Mouse (Mus musculus): ENCODE data around the gene Gbp7. TPM values are rescaled to one million over a fixed set of nuclear protein-coding genes. Genes with fewer than 3 reads are reported as not detected.

The Gbp7 gene
- 5.7 and 7.7 TPM in 2 replicates for polyA plus RNA-seq (2014; fragmentation: Nextera tagmentation; extraction: Ambion mirVana)

- H3K4me1 ChIP-seq (replicated peaks; ENCODE audit: control insufficient read depth, insufficient read depth, low read length): peaks cover 14% of the 10 kb centered on the region
- DNase-seq (ENCODE audit: low spot score): peak; percentile 81
- ATAC-seq (replicated peaks; ENCODE audit: low FRiP score, low TSS enrichment, low read depth): peak; percentile 80
- no peaks in the 10 kb centered on the region for H3K9me3 ChIP-seq (ENCODE audit: control insufficient read depth, low read length)
- H3K4me3 ChIP-seq (ENCODE audit: low read depth, low read length): peak within 1 kb of the TSS; percentile 66
- H3K4me2 ChIP-seq (ENCODE audit: low read length): peak within 1 kb of the TSS; percentile 94
- H3K36me3 ChIP-seq (ENCODE audit: control insufficient read depth, insufficient read depth, low read length): no peaks in the 10 kb centered on the region
- H3K9ac ChIP-seq (ENCODE audit: low read length): peak within 1 kb of the TSS; percentile 55
- H3K27me3 ChIP-seq (replicated peaks; ENCODE audit: control insufficient read depth, insufficient read depth, low read length): no peaks in the 10 kb centered on the region
- 1% methylated on average over 30 of the region's 30 CpGs for WGBS
- H3K27ac ChIP-seq (ENCODE audit: low read depth): no peak within 1 kb of the TSS
Observed at GRCm38 (mm10) chr3:142530087-142530953, at the start of gene Gbp7. Gene Gbp7, plus strand, starts transcription at chr3:142530342.

GRCm38 (mm10) chr3:142490465-142490864, 39.7 kb upstream of the Gbp7 start:
- Histone ChIP-seq H3K27me3 (replicated peaks; ENCODE audit: control insufficient read depth, insufficient read depth, low read length) (peaks cover 3% of the 10 kb centered on the region; the same call in 1 of the 2 replicates), H3K4me2 (ENCODE audit: low read length) (no peak overlapping the region), H3K27ac (ENCODE audit: low read depth) (no peak overlapping the region), H3K9me3 (ENCODE audit: control insufficient read depth, low read length) (no peaks in the 10 kb centered on the region), H3K9ac (ENCODE audit: low read length) (no peak overlapping the region), H3K36me3 (ENCODE audit: control insufficient read depth, insufficient read depth, low read length) (no peaks in the 10 kb centered on the region), H3K4me1 (replicated peaks; ENCODE audit: control insufficient read depth, insufficient read depth, low read length) (no peaks in the 10 kb centered on the region), H3K4me3 (ENCODE audit: low read depth, low read length) (no peak overlapping the region)
- ATAC-seq (replicated peaks; ENCODE audit: low FRiP score, low TSS enrichment, low read depth) (no peak), DNase-seq (ENCODE audit: low spot score) (no peak)
- whole genome bisulfite sequencing: 77% methylated on average over 1 of the region's 1 CpGs

- DNase-seq (ENCODE audit: low spot score) (peak; percentile 69), ATAC-seq (replicated peaks; ENCODE audit: low FRiP score, low TSS enrichment, low read depth) (peak; percentile 79)
- no peak within 1 kb of the TSS for H3K4me3 ChIP-seq (ENCODE audit: low read depth, low read length)
- H3K4me1 ChIP-seq (replicated peaks; ENCODE audit: control insufficient read depth, insufficient read depth, low read length): no peaks in the 10 kb centered on the region; the same call in 1 of the 2 replicates
- no peaks in the 10 kb centered on the region for H3K36me3 ChIP-seq (ENCODE audit: control insufficient read depth, insufficient read depth, low read length)
- H3K27me3 ChIP-seq (replicated peaks; ENCODE audit: control insufficient read depth, insufficient read depth, low read length): peaks cover 3% of the 10 kb centered on the region; the same call in 1 of the 2 replicates
- no peaks in the 10 kb centered on the region for H3K9me3 ChIP-seq (ENCODE audit: control insufficient read depth, low read length)
- 45% methylated on average over 6 of the region's 6 CpGs for WGBS
- no peak within 1 kb of the TSS for H3K27ac ChIP-seq (ENCODE audit: low read depth)
- no peak within 1 kb of the TSS for H3K9ac ChIP-seq (ENCODE audit: low read length)
- H3K4me2 ChIP-seq (ENCODE audit: low read length): no peak within 1 kb of the TSS
Observed at GRCm38 (mm10) chr3:142493536-142494061, 36.5 kb upstream of the Gbp7 start, which contains the start of gene Gbp5. Gene Gbp5, plus strand, starts transcription at chr3:142493978.

- peak; percentile 41 for DNase-seq (ENCODE audit: low spot score)
- ATAC-seq (replicated peaks; ENCODE audit: low FRiP score, low TSS enrichment, low read depth): no peak
- no peaks in the 10 kb centered on the region for H3K36me3 ChIP-seq (ENCODE audit: control insufficient read depth, insufficient read depth, low read length)
- H3K4me3 ChIP-seq (ENCODE audit: low read depth, low read length): no peak overlapping the region
- H3K27ac ChIP-seq (ENCODE audit: low read depth): no peak overlapping the region
- WGBS: 93% methylated on average over 5 of the region's 5 CpGs
- H3K27me3 ChIP-seq (replicated peaks; ENCODE audit: control insufficient read depth, insufficient read depth, low read length): no peaks in the 10 kb centered on the region; the same call in 1 of the 2 replicates
- no peaks in the 10 kb centered on the region for H3K9me3 ChIP-seq (ENCODE audit: control insufficient read depth, low read length)
- H3K4me2 ChIP-seq (ENCODE audit: low read length): no peak overlapping the region
- no peak overlapping the region for H3K9ac ChIP-seq (ENCODE audit: low read length)
- H3K4me1 ChIP-seq (replicated peaks; ENCODE audit: control insufficient read depth, insufficient read depth, low read length): no peaks in the 10 kb centered on the region; the same call in 1 of the 2 replicates
Observed at GRCm38 (mm10) chr3:142495146-142495655, 34.9 kb upstream of the Gbp7 start.

- no peak overlapping the region for H3K9ac ChIP-seq (ENCODE audit: low read length)
Observed at GRCm38 (mm10) chr3:142496113-142497101, 33.7 kb upstream of the Gbp7 start.

GRCm38 (mm10) chr3:142497123-142497841, 32.9 kb upstream of the Gbp7 start:
- Histone ChIP-seq H3K4me2 (ENCODE audit: low read length) (peak overlapping the region; percentile 16), H3K4me3 (ENCODE audit: low read depth, low read length) (no peak overlapping the region), H3K4me1 (replicated peaks; ENCODE audit: control insufficient read depth, insufficient read depth, low read length) (no peaks in the 10 kb centered on the region; the same call in 1 of the 2 replicates), H3K9me3 (ENCODE audit: control insufficient read depth, low read length) (no peaks in the 10 kb centered on the region), H3K27ac (ENCODE audit: low read depth) (no peak overlapping the region), H3K36me3 (ENCODE audit: control insufficient read depth, insufficient read depth, low read length) (no peaks in the 10 kb centered on the region), H3K27me3 (replicated peaks; ENCODE audit: control insufficient read depth, insufficient read depth, low read length) (no peaks in the 10 kb centered on the region; the same call in 1 of the 2 replicates), H3K9ac (ENCODE audit: low read length) (no peak overlapping the region)
- DNase-seq (ENCODE audit: low spot score) (no peak), ATAC-seq (replicated peaks; ENCODE audit: low FRiP score, low TSS enrichment, low read depth) (no peak)
- 48% methylated on average over 15 of the region's 15 CpGs for WGBS

More at GRCm38 (mm10) chr3:142496113-142497101, 33.7 kb upstream of the Gbp7 start:
- Histone ChIP-seq H3K4me3 (ENCODE audit: low read depth, low read length) (peak overlapping the region; percentile 12; the same call in 1 of the 2 replicates), H3K27me3 (replicated peaks; ENCODE audit: control insufficient read depth, insufficient read depth, low read length) (no peaks in the 10 kb centered on the region; the same call in 1 of the 2 replicates), H3K27ac (ENCODE audit: low read depth) (no peak overlapping the region), H3K9me3 (ENCODE audit: control insufficient read depth, low read length) (no peaks in the 10 kb centered on the region), H3K36me3 (ENCODE audit: control insufficient read depth, insufficient read depth, low read length) (no peaks in the 10 kb centered on the region), H3K4me2 (ENCODE audit: low read length) (peak overlapping the region; percentile 16), H3K4me1 (replicated peaks; ENCODE audit: control insufficient read depth, insufficient read depth, low read length) (no peaks in the 10 kb centered on the region; the same call in 1 of the 2 replicates)
- ATAC-seq (replicated peaks; ENCODE audit: low FRiP score, low TSS enrichment, low read depth): no peak
- WGBS: 44% methylated on average over 14 of the region's 14 CpGs
- DNase-seq (ENCODE audit: low spot score): no peak

- H3K4me3 ChIP-seq (ENCODE audit: low read depth, low read length): no peak overlapping the region
- no peak overlapping the region for H3K4me2 ChIP-seq (ENCODE audit: low read length)
- H3K9me3 ChIP-seq (ENCODE audit: control insufficient read depth, low read length): no peaks in the 10 kb centered on the region
- no peaks in the 10 kb centered on the region; the same call in 1 of the 2 replicates for H3K4me1 ChIP-seq (replicated peaks; ENCODE audit: control insufficient read depth, insufficient read depth, low read length)
- ATAC-seq (replicated peaks; ENCODE audit: low FRiP score, low TSS enrichment, low read depth): no peak
- H3K27ac ChIP-seq (ENCODE audit: low read depth): no peak overlapping the region
- no peak for DNase-seq (ENCODE audit: low spot score)
- no peak overlapping the region for H3K9ac ChIP-seq (ENCODE audit: low read length)
- H3K27me3 ChIP-seq (replicated peaks; ENCODE audit: control insufficient read depth, insufficient read depth, low read length): no peaks in the 10 kb centered on the region; the same call in 1 of the 2 replicates
- 83% methylated on average over 5 of the region's 5 CpGs for WGBS
- H3K36me3 ChIP-seq (ENCODE audit: control insufficient read depth, insufficient read depth, low read length): no peaks in the 10 kb centered on the region
Observed at GRCm38 (mm10) chr3:142498941-142499340, 31.2 kb upstream of the Gbp7 start.

All from intestine, embryonic 14.5 days (tissue).